Mouse (Mus musculus) brain, embryonic 14.5 days (tissue): ENCODE measurements around the gene Sppl2c.

Experiments
- CTCF ChIP-seq: fragments of 200-500 bp; IDR thresholded peaks from 2 replicates; pipeline ENCODE4 v1.5.1; 2012; ENCODE audit warnings: inconsistent platforms, mild to moderate bottlenecking, moderate library complexity, borderline replicate concordance; ENCODE audit not compliant: insufficient read depth, insufficient read length; ENCODE audit errors: extremely low read depth
- POLR2A ChIP-seq: fragments of 200-500 bp; IDR thresholded peaks from 2 replicates; pipeline ENCODE4 v1.6.1; 2012; ENCODE audit warnings: mild to moderate bottlenecking, inconsistent platforms, borderline replicate concordance; ENCODE audit not compliant: poor library complexity, insufficient read depth, insufficient read length, severe bottlenecking; ENCODE audit errors: extremely low read depth

DNA sequence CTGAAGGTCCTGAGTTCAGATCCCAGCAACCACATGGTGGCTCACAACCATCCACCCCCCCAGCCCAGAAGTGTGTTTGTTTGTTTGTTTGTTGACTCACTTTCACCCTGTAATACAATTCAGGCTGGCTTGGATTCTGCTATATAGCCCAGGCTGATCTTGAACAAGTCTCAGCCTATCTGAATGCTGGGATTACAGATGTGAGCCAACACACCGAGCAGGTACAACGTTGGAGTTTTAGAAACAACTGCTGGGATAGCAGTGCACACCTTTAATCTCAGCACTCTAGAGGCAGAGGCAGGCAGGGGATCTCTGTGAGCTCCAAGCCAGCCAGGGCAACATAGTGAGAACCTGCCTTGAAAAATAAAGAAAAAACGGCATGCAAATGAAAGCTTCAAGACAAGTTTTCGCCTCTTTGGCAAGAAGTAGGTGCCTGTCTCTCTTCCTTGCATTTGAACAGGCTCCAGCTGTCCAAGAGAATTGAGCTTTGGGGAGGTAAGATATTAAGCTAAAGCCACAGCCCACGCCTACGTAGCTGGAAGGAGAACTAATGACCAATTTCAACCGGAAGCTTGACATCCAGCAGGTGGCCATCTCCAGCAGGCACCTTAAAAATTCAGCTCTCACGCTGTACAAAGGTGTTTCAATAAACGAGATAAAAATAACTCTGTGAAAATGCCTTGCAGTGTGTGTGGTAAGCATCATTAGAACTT, 44.1 kb downstream of the Sppl2c start:
- TF ChIP-seq POLR2A = no peak
- no peak; the same call in 1 of the 2 replicates for TF ChIP-seq CTCF
